10 mouse cellular contexts compared by ENCODE assay signal in the genomic region with DNA sequence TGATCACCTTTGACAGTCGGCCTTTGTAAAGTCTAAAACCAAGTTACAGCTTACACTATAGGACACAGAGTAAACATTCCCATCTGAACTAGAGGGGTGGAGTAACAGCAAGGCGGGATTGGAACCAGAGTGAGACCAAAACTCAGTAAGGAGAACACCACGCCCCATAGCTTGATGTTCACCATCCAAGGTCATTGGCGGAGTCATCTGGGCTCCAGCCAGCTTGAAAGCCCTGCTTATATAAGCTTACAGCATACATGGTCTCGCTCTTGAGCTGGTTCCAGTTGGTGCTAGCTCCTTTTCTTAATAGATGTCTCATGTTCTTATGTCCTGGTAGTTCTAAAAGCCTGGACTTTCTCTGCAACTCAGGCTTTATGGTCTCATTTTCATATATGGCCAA.
"Had no signal": no experiment of that assay in that cellular context is flagged by ENCODE, and none has a peak within 500 bp of the region (broad histone marks: within the 10 kb centered on the region; RNA-seq: fewer than 3 reads in every experiment).

No protein-coding gene starts in this region.

- H3K36me3 ChIP-seq: limb, embryonic 13.5 days; liver, embryonic 15.5 days; lung, embryonic 15.5 days; midbrain, embryonic 12.5 days had no signal

- H3K9me3 ChIP-seq: limb, embryonic 13.5 days; liver, embryonic 15.5 days; lung, embryonic 15.5 days; midbrain, embryonic 12.5 days had no signal

- H3K9ac ChIP-seq: limb, embryonic 13.5 days; liver, embryonic 15.5 days; lung, embryonic 15.5 days; midbrain, embryonic 12.5 days had no signal

- H3K4me3 ChIP-seq: limb, embryonic 13.5 days; liver, embryonic 15.5 days; lung, embryonic 15.5 days; midbrain, embryonic 12.5 days had no signal

- H3K4me1 ChIP-seq: liver, embryonic 15.5 days; lung, embryonic 15.5 days; midbrain, embryonic 12.5 days had no signal

- H3K27me3 ChIP-seq: limb, embryonic 13.5 days; liver, embryonic 15.5 days; lung, embryonic 15.5 days; midbrain, embryonic 12.5 days had no signal

- ATAC-seq: midbrain, embryonic 16.5 days had no signal

- H3K4me2 ChIP-seq: limb, embryonic 13.5 days; liver, embryonic 11.5 days; liver, embryonic 15.5 days; lung, embryonic 15.5 days; midbrain, embryonic 12.5 days had no signal

- H3K27ac ChIP-seq: limb, embryonic 13.5 days; liver, embryonic 15.5 days; lung, embryonic 15.5 days; midbrain, embryonic 12.5 days had no signal

- DNase-seq: kidney, adult 18-20 months; kidney, postnatal 10 days; left cerebral cortex, postnatal 4 days; thymus, postnatal 4 days had no signal
